Mouse (Mus musculus): ENCODE data around the gene Arhgap31.
A peak's percentile ranks its signal among the peaks of the same experiment; 100 is the strongest.

The Arhgap31 gene

GRCm38 (mm10) chr16:38712581-38713403 lies at the start of gene Arhgap31:
Arhgap31 (minus strand) TSS chr16:38713274.
- peak; percentile 40 for DNase-seq (ENCODE audit: low spot score)

GRCm38 (mm10) chr16:38762401-38762800 lies 49.3 kb upstream of the Arhgap31 start:
- no peak for DNase-seq (ENCODE audit: low spot score)

GRCm38 (mm10) chr16:38761972-38762371 lies 48.9 kb upstream of the Arhgap31 start:
- no peak for DNase-seq (ENCODE audit: low spot score)

- DNase-seq (ENCODE audit: low spot score) = no peak
These were observed 47.8 kb upstream of the Arhgap31 start for GRCm38 (mm10) chr16:38760834-38761375.

- no peak for DNase-seq (ENCODE audit: low spot score)
These were observed 47.2 kb upstream of the Arhgap31 start for GRCm38 (mm10) chr16:38760239-38760638.

GRCm38 (mm10) chr16:38758104-38758861 lies 45.2 kb upstream of the Arhgap31 start:
- DNase-seq (ENCODE audit: low spot score) = no peak

- DNase-seq (ENCODE audit: low spot score) = no peak
These were observed 44.6 kb upstream of the Arhgap31 start for GRCm38 (mm10) chr16:38757626-38758025.

GRCm38 (mm10) chr16:38756572-38756971 lies 43.5 kb upstream of the Arhgap31 start:
- DNase-seq (ENCODE audit: low spot score) = no peak

GRCm38 (mm10) chr16:38756177-38756503 lies 43.1 kb upstream of the Arhgap31 start:
- DNase-seq (ENCODE audit: low spot score) = no peak

- DNase-seq (ENCODE audit: low spot score) = no peak
These were observed 42.5 kb upstream of the Arhgap31 start for GRCm38 (mm10) chr16:38755452-38756176.

GRCm38 (mm10) chr16:38753631-38754030 lies 40.6 kb upstream of the Arhgap31 start:
- DNase-seq (ENCODE audit: low spot score) = no peak

GRCm38 (mm10) chr16:38750803-38751202 lies 37.7 kb upstream of the Arhgap31 start:
- DNase-seq (ENCODE audit: low spot score) = no peak

- no peak for DNase-seq (ENCODE audit: low spot score)
These were observed 31.0 kb upstream of the Arhgap31 start for GRCm38 (mm10) chr16:38743941-38744673.

- no peak for DNase-seq (ENCODE audit: low spot score)
These were observed 29.6 kb upstream of the Arhgap31 start for GRCm38 (mm10) chr16:38742659-38743131.

- peak; percentile 72 for DNase-seq (ENCODE audit: low spot score)
These were observed 29.1 kb upstream of the Arhgap31 start, which contains the start of gene B4galt4 for GRCm38 (mm10) chr16:38742113-38742658. B4galt4 (plus strand) TSS chr16:38742264.

GRCm38 (mm10) chr16:38741204-38741903 lies 28.3 kb upstream of the Arhgap31 start:
- DNase-seq (ENCODE audit: low spot score) = no peak

- DNase-seq (ENCODE audit: low spot score) = no peak
These were observed 17.8 kb upstream of the Arhgap31 start for GRCm38 (mm10) chr16:38730921-38731320.

GRCm38 (mm10) chr16:38729610-38730288 lies 16.7 kb upstream of the Arhgap31 start:
- no peak for DNase-seq (ENCODE audit: low spot score)

GRCm38 (mm10) chr16:38729139-38729538 lies 16.1 kb upstream of the Arhgap31 start:
- DNase-seq (ENCODE audit: low spot score) = no peak

Measured in left cerebral cortex, adult 11 months (tissue).